Mouse (Mus musculus): ENCODE measurements around the gene Aatk. TPM values are rescaled to one million over a fixed set of nuclear protein-coding genes. Genes with fewer than 3 reads are reported as not detected.

Gene Aatk
- polyA plus RNA-seq, 1 experiment from 2014 or later, result 3.2 TPM

- Histone ChIP-seq H3K9me3 (no peaks in the 10 kb centered on the region), H3K27me3 (ENCODE audit: insufficient read depth, poor library complexity, severe bottlenecking) (no peaks in the 10 kb centered on the region), H3K4me3 (no peak overlapping the region), H3K4me1 (replicated peaks) (peaks cover 10% of the 10 kb centered on the region), H3K36me3 (peaks cover 10% of the 10 kb centered on the region), H3K27ac (no peak overlapping the region)
- DNase-seq (ENCODE audit: low spot score), result no peak
- WGBS, result 85% methylated on average over 8 of the region's 8 CpGs
These were observed 71.0 kb downstream of the Aatk start for GRCm38 (mm10) chr11:119975739-119976501.

DNA sequence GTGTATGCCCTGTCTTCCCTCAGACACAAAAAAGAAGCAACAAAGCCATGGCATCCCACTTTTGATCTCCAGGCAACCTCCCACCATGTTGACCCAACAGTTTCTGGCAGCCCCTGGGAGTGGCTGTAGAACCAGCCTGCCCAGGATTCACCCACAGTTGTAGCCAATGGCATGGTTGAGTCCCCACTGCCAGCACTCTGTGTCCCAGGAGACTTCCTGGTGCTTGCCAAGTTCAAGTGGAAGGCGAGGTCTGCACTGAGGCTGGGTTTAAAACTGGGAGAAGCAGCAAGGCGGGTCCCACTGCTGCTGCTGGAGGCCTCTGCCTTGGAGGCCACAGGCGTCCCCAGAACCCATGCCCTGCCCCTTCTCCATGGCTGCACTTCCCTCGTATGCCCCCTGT, 73.2 kb downstream of the Aatk start:
- no peaks in the 10 kb centered on the region for H3K9me3 ChIP-seq
- no peak overlapping the region for H3K4me3 ChIP-seq
- H3K27me3 ChIP-seq (ENCODE audit: insufficient read depth, poor library complexity, severe bottlenecking), result no peaks in the 10 kb centered on the region
- WGBS, result 83% methylated on average over 4 of the region's 4 CpGs
- no peak overlapping the region for H3K27ac ChIP-seq
- peaks cover 29% of the 10 kb centered on the region for H3K4me1 ChIP-seq (replicated peaks)
- DNase-seq (ENCODE audit: low spot score), result no peak
- H3K36me3 ChIP-seq, result peaks cover 10% of the 10 kb centered on the region

DNA sequence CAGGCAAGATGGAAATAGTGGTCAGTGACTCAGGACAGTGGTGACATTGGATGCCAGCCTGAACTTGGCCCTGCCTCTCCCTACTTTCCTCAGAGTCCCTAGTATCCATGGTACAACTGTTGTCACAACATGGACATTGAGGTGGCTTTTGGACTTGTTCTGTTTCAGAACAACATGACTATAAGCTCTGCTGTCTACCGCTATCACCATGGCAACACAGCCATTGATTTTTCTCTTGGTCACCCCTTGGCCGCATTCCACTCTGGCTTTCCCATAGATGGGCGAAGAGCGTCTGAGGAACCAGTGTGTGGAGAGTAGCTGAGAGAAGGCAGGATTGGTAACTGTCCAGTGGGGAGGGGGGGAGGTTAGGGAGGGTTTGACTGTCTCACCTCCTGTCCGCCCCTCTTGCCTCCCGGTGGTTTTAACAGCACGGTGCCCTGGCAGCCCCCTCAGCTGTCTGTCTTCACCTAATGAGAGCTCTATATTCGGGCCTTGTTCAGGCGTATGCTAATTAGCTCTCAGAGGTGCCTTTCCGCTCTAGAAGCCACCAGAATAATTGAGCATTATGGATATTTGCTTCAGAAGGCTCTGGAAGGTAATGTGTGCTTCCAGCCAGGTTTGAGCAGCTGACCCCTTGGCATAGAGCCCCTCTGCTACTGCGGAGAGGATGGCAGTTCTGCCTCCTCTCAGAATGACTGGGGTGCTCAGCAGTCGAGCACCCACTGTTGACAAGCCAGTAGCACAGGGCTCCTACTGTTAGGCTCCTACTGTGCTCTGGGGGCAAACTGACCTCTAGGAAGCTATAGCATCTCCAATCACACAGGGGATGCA, 76.7 kb downstream of the Aatk start:
- DNase-seq (ENCODE audit: low spot score), result peak; percentile 22
- peaks cover 49% of the 10 kb centered on the region for H3K4me1 ChIP-seq (replicated peaks)
- H3K4me3 ChIP-seq, result no peak overlapping the region
- peaks cover 10% of the 10 kb centered on the region for H3K36me3 ChIP-seq
- H3K27ac ChIP-seq, result peak overlapping the region; percentile 62
- H3K27me3 ChIP-seq (ENCODE audit: insufficient read depth, poor library complexity, severe bottlenecking), result no peaks in the 10 kb centered on the region
- H3K9me3 ChIP-seq, result no peaks in the 10 kb centered on the region
- 57% methylated on average over 12 of the region's 12 CpGs for WGBS

DNA sequence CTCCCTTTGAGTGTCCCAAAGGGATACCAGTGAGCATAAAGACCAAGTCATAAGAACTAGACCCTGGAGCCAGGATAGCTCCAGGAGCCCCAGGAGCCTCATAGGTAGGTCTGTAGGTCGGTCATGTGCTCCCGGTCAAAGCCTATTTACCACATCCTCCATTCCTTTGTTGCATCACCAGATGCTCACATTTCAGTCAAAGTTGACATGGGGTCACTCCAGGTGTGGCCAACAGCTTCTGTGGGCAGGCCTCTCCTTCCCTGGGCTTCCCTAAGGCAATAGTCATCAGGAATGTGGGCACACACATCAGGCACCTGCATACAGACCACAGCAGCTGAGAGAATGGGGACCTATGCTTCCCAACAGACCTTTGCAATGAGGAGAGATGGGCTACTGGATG, 79.1 kb downstream of the Aatk start:
- whole genome bisulfite sequencing, result 80% methylated on average over 2 of the region's 2 CpGs
- H3K36me3 ChIP-seq, result no peaks in the 10 kb centered on the region
- H3K27ac ChIP-seq, result no peak overlapping the region
- no peaks in the 10 kb centered on the region for H3K27me3 ChIP-seq (ENCODE audit: insufficient read depth, poor library complexity, severe bottlenecking)
- DNase-seq (ENCODE audit: low spot score), result no peak
- no peak overlapping the region for H3K4me3 ChIP-seq
- no peaks in the 10 kb centered on the region for H3K9me3 ChIP-seq
- peaks cover 60% of the 10 kb centered on the region for H3K4me1 ChIP-seq (replicated peaks)

DNA sequence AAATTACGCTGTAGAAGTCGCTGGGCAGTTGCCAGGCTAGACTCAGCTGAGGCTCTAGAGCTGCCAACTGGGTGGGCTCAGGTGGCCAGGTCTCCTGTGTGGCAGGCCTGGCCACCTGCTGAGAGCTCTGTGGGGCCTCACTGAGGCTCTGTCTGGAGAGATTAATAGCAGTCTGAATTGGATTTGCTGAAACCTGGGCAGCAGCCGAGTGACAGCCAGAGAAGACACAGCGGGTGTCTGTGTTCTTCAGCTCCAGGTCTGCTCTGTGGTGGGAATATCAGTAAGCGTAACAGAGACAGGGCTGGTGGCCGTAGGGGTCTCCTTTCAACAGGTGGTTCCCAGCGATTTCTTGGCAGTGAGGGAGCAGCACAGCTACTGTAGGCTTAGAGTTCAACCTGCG, 79.6 kb downstream of the Aatk start:
- Histone ChIP-seq H3K36me3 (no peaks in the 10 kb centered on the region), H3K27ac (0 out of 2 replicates have a peak overlapping the region, but pooled peaks have one; percentile 9), H3K27me3 (ENCODE audit: insufficient read depth, poor library complexity, severe bottlenecking) (no peaks in the 10 kb centered on the region), H3K4me3 (no peak overlapping the region), H3K4me1 (replicated peaks) (peaks cover 60% of the 10 kb centered on the region), H3K9me3 (no peaks in the 10 kb centered on the region)
- 81% methylated on average over 8 of the region's 8 CpGs for WGBS
- DNase-seq (ENCODE audit: low spot score), result no peak

DNA sequence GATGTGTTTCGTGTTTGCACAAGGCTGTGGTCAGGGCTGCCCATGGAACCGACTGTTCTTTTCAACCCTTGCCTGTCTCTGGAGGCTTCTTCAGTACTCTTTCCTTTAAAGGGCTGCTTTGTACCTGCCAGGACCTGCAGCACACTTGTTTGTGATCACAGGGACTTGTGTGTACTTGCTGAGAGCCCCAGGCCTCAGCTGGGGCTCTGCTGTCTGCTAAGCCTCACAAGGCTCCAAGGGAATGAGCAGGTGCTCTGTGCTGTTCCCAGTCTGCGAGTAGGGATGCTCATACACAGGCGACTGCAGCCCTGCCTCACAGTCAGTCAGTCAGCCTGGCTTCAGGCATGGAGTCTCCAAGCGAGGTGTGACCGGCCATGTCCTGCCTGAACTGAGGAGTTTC, 80.7 kb downstream of the Aatk start:
- Histone ChIP-seq H3K4me1 (replicated peaks) (peaks cover 57% of the 10 kb centered on the region), H3K27me3 (ENCODE audit: insufficient read depth, poor library complexity, severe bottlenecking) (no peaks in the 10 kb centered on the region), H3K4me3 (no peak overlapping the region), H3K9me3 (no peaks in the 10 kb centered on the region), H3K36me3 (no peaks in the 10 kb centered on the region), H3K27ac (no peak overlapping the region)
- 82% methylated on average over 6 of the region's 6 CpGs for WGBS
- DNase-seq (ENCODE audit: low spot score), result no peak

DNA sequence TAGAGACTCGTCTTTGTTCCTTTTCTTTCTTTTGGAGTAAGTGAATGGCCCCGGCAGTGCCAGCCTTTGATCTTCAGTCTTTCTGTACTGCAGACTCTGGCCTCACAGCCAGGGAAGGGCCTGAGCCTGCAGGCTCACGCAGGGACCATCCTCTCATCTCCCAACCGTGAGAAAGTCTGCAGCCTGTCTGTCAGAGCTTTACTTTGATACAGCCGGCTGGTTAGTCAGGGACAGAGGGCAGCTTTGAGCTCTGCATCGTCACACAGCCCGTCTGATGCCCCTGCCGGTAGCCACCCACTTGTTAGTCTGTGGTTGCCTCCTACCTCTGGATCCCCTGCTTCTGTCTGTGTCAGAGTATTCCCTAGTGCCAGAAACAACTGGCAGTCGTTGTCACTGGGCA, 81.9 kb downstream of the Aatk start:
- H3K36me3 ChIP-seq, result peaks cover 3% of the 10 kb centered on the region
- H3K27me3 ChIP-seq (ENCODE audit: insufficient read depth, poor library complexity, severe bottlenecking), result no peaks in the 10 kb centered on the region
- H3K4me1 ChIP-seq (replicated peaks), result peaks cover 44% of the 10 kb centered on the region
- no peaks in the 10 kb centered on the region for H3K9me3 ChIP-seq
- H3K4me3 ChIP-seq, result no peak overlapping the region
- DNase-seq (ENCODE audit: low spot score), result no peak
- 0 out of 2 replicates have a peak overlapping the region, but pooled peaks have one; percentile 20 for H3K27ac ChIP-seq
- 11% methylated on average over 9 of the region's 9 CpGs for WGBS

DNA sequence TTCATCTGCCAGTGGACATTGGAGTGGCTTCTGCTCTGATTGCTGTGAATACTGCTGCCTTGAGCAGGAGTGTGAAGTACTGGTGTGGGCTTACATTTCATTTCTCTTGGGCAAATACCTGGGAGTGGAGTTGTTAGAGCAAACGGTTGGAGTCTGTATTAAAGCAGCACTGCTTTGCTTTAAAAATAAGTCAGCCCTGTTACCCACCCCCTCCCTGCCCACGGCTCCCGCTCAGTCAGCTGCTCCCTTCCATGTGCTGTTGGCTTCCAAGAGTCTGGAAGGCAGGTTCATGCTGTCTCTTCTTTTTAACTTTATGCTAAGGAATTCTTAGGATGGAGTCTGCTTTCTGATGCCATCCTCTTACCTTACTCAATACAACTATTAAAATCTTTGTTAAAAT, 85.5 kb downstream of the Aatk start:
- no peaks in the 10 kb centered on the region for H3K27me3 ChIP-seq (ENCODE audit: insufficient read depth, poor library complexity, severe bottlenecking)
- 85% methylated on average over 3 of the region's 3 CpGs for WGBS
- no peaks in the 10 kb centered on the region for H3K9me3 ChIP-seq
- no peak overlapping the region for H3K4me3 ChIP-seq
- no peak overlapping the region for H3K27ac ChIP-seq
- H3K36me3 ChIP-seq, result peaks cover 3% of the 10 kb centered on the region
- DNase-seq (ENCODE audit: low spot score), result no peak
- peaks cover 27% of the 10 kb centered on the region for H3K4me1 ChIP-seq (replicated peaks)

DNA sequence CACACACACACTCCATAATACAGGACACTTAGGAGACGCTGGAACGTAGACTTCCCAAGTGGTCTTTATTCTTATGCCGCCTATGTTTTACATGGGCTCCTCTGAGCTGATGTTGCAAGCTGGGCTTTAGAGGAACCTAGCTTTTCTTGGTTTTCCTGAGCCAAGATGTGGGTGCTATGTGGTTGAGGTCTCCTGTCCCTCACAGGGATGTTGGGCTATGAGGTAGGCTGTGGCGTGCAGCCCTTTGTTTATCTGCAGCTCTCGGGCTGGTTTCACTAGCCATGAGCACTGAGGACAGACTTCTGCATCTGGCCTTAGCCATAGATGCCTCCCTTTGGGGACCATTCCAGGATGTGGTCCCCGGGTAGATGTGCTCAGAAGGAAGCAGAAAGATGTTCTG, 86.3 kb downstream of the Aatk start:
- peaks cover 22% of the 10 kb centered on the region for H3K4me1 ChIP-seq (replicated peaks)
- H3K4me3 ChIP-seq, result no peak overlapping the region
- H3K27ac ChIP-seq, result no peak overlapping the region
- H3K27me3 ChIP-seq (ENCODE audit: insufficient read depth, poor library complexity, severe bottlenecking), result no peaks in the 10 kb centered on the region
- no peaks in the 10 kb centered on the region for H3K9me3 ChIP-seq
- WGBS, result 90% methylated on average over 6 of the region's 6 CpGs
- peaks cover 3% of the 10 kb centered on the region for H3K36me3 ChIP-seq
- DNase-seq (ENCODE audit: low spot score), result no peak

DNA sequence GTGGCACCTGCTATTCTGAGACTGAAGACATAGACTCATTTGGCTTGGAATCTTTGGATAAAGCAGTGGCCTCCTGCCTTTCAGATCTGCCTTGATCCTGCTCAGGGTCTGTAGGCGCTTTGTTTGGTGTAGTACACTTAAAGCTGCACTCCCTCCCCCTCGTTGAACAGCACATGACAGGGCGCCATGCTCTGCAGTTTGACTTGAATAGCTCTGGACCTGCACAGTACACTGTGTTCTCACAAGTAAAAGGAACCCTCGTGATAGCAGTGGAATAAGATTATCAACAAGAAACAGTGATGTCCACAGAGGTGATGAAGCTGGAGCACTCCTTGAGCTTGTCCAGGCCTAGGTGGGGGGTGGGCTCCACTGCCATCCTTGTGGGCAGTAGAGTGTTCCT, 87.3 kb downstream of the Aatk start:
- Histone ChIP-seq H3K9me3 (no peaks in the 10 kb centered on the region), H3K27ac (no peak overlapping the region), H3K27me3 (ENCODE audit: insufficient read depth, poor library complexity, severe bottlenecking) (no peaks in the 10 kb centered on the region), H3K4me1 (replicated peaks) (peaks cover 20% of the 10 kb centered on the region), H3K36me3 (peaks cover 3% of the 10 kb centered on the region), H3K4me3 (no peak overlapping the region)
- 82% methylated on average over 4 of the region's 4 CpGs for WGBS
- DNase-seq (ENCODE audit: low spot score), result no peak

DNA sequence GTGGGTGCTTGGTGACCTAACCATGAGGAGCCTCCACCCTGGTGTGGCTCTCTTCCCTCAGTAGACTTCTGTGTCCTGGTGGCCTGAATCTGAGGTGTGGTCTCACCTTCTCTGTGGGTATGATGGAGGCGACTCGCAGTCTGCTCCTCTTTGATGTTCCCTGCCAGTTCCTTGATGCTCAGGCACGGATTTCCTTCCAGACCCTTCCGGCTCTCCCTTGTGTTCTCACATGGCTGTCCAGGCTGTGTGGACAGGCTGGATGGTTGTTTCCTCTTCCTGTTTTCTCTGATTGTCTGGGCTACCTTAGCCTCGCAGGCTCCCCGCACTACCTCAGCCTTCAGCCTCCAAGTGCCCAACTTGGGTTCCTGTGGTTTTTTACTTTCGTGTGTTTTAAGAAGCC, 88.1 kb downstream of the Aatk start:
- peaks cover 15% of the 10 kb centered on the region for H3K4me1 ChIP-seq (replicated peaks)
- DNase-seq (ENCODE audit: low spot score), result no peak
- no peak overlapping the region for H3K27ac ChIP-seq
- H3K9me3 ChIP-seq, result no peaks in the 10 kb centered on the region
- no peak overlapping the region for H3K4me3 ChIP-seq
- 88% methylated on average over 7 of the region's 7 CpGs for WGBS
- peaks cover 3% of the 10 kb centered on the region for H3K36me3 ChIP-seq
- no peaks in the 10 kb centered on the region for H3K27me3 ChIP-seq (ENCODE audit: insufficient read depth, poor library complexity, severe bottlenecking)
